Mouse (Mus musculus) c-Kit-negative CD71-positive TER-119-positive erythroid progenitor cells, embryonic 14.5 days (primary cell): Measurements from ENCODE around the gene 4933409G03Rik.
"Not testable (repeated sequence)": the region's sequence is repeated elsewhere in the genome, so short reads cannot be mapped to it uniquely, and the experiment has no call there.

Experiments used
- DNase-seq: peaks from one replicate; pipeline ENCODE4 v3.0.0-alpha.2; 2013; ENCODE audit warnings: low read depth, low spot score

The 4933409G03Rik gene

GRCm38 (mm10) chr2:68582113-68582512, at the start of gene 4933409G03Rik:
TSS of gene 4933409G03Rik (plus strand) at chr2:68582413.
- DNase-seq, result no peak

GRCm38 (mm10) chr2:68544190-68544589, 38.0 kb upstream of the 4933409G03Rik start:
- no peak for DNase-seq

DNA sequence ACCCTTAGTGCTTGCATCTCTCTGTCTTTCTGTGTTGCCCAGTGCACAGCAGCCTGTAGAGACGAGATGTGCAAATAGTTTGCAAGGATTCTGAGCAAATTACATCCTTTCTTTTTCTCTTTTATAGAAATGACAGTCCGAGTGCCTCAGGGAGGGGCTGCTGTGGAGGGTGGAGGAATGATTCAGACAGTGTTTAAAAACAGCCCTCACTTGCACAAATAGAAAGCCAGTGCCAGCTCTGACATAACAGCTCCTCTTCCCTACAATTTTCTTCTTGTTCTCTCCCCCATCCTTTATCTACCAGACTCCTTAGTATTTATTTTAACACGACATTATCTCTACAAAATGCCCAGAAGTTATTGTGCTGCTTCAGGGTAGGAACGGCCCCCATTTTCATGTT, 21.4 kb upstream of the 4933409G03Rik start:
- DNase-seq, result no peak

GRCm38 (mm10) chr2:68563331-68563730, 18.9 kb upstream of the 4933409G03Rik start:
- no peak for DNase-seq

- no peak for DNase-seq
These were observed 13.9 kb upstream of the 4933409G03Rik start for GRCm38 (mm10) chr2:68568361-68568760.

- DNase-seq, result no peak
These were observed 9.9 kb upstream of the 4933409G03Rik start for GRCm38 (mm10) chr2:68572340-68572739.

DNA sequence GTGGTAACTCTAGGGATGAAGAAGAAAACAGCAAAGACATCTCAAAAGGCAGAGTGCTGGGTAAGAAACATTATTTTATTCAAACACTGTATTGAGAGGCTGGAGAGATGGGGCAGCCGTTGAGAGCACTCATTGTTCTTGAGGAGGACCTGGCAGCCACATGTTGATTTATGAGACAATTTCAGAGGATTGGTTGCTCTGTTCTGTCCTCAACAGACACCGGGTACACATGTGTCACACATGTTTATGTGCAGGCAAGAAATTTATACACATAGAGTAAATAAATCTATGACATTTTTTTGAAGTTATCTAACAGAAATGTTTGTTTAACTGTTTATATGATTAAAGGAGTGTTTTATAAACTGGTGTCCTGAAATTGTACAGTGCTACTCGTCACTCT, 10.6 kb downstream of the 4933409G03Rik start:
- DNase-seq, result no peak

- DNase-seq, result not testable (repeated sequence)
These were observed 74.0 kb downstream of the 4933409G03Rik start, which contains the start of gene 4932414N04Rik for GRCm38 (mm10) chr2:68656186-68656585. TSS of gene 4932414N04Rik (plus strand) at chr2:68656486.
